Mouse (Mus musculus) hindbrain, postnatal 0 days (tissue): ENCODE results near the gene Letmd1. TPM values are rescaled to one million over a fixed set of nuclear protein-coding genes. Genes with fewer than 3 reads are reported as not detected.
A peak's percentile ranks its signal among the peaks of the same experiment; 100 is the strongest.

Experiments
- ATAC-seq: fragments of 200-750 bp; cut with Nextera tagmentation; 2 replicates; pipeline ENCODE4 v1.8.0; 2017; ENCODE audit warnings: mild to moderate bottlenecking, moderate TSS enrichment, moderate library complexity
- DNase-seq: peaks from one replicate; pipeline ENCODE4 v3.0.0-alpha.2; 2015; ENCODE audit warnings: low spot score
- H3K27ac ChIP-seq: fragments of 300-500 bp; sonication (generic); 2 replicates; pipeline ENCODE4 v1.5.1; 2014; ENCODE audit warnings: mild to moderate bottlenecking
- H3K27me3 ChIP-seq: fragments of 300-500 bp; sonication (generic); 2 replicates; pipeline ENCODE4 v1.6.1; 2014; ENCODE audit warnings: low read length, mixed read lengths; ENCODE audit not compliant: insufficient read depth
- H3K36me3 ChIP-seq: fragments of 300-500 bp; sonication (generic); 2 replicates; pipeline ENCODE4 v1.6.1; 2014; ENCODE audit warnings: low read length, mixed read lengths; ENCODE audit not compliant: insufficient read depth
- H3K4me1 ChIP-seq: fragments of 300-500 bp; sonication (generic); 2 replicates; pipeline ENCODE4 v1.6.1; 2014; ENCODE audit warnings: antibody characterized with exemption, low read length, mixed read lengths; ENCODE audit not compliant: insufficient read depth
- H3K4me2 ChIP-seq: fragments of 300-500 bp; sonication (generic); 2 replicates; pipeline ENCODE4 v1.6.1; 2014; ENCODE audit warnings: low read depth, mild to moderate bottlenecking, low read length, moderate library complexity, mixed read lengths
- H3K4me3 ChIP-seq: fragments of 300-500 bp; sonication (generic); 2 replicates; pipeline ENCODE4 v1.5.1; 2014; ENCODE audit warnings: low read length
- H3K9ac ChIP-seq: fragments of 300-500 bp; sonication (generic); replicated peaks from 2 replicates; pipeline ENCODE4 v1.6.1; 2014; ENCODE audit warnings: mild to moderate bottlenecking, low read length, moderate library complexity, mixed read lengths
- H3K9me3 ChIP-seq: fragments of 300-500 bp; sonication (generic); 2 replicates; pipeline ENCODE4 v1.6.1; 2016; ENCODE audit warnings: low read length, mixed read lengths
- CTCF ChIP-seq: IDR thresholded peaks from 2 replicates; pipeline ENCODE4 v1.5.1; 2016; ENCODE audit warnings: antibody characterized with exemption, control low read depth, low read depth
- WGBS: fragments of 180-500 bp; shearing (Covaris S2); extraction: QIAGEN DNeasy Blood & Tissue Kit; methylation state at CpG from one replicate; pipeline ENCODE4 v1.1.7; 2014; 5-methylcytosine and 5-hydroxymethylcytosine counted together
- polyA plus RNA-seq: library from polyadenylated mRNA; unstranded; fragments of >200 nt; fragmentation: Nextera tagmentation; extraction: Ambion mirVana; gene quantifications from 2 replicates; pipeline ENCODE4 v1.2.1, GENCODE M21; 2015
- total RNA-seq: library from RNA; depleted of rRNA; stranded (reverse); fragments of >200 nt; gene quantifications from 2 replicates; pipeline ENCODE4 v1.2.3, GENCODE M21; 2014

The Letmd1 gene
- total and polyA plus RNA-seq, 2 experiments from 2014 or later: 44.7 to 79.5 TPM

DNA sequence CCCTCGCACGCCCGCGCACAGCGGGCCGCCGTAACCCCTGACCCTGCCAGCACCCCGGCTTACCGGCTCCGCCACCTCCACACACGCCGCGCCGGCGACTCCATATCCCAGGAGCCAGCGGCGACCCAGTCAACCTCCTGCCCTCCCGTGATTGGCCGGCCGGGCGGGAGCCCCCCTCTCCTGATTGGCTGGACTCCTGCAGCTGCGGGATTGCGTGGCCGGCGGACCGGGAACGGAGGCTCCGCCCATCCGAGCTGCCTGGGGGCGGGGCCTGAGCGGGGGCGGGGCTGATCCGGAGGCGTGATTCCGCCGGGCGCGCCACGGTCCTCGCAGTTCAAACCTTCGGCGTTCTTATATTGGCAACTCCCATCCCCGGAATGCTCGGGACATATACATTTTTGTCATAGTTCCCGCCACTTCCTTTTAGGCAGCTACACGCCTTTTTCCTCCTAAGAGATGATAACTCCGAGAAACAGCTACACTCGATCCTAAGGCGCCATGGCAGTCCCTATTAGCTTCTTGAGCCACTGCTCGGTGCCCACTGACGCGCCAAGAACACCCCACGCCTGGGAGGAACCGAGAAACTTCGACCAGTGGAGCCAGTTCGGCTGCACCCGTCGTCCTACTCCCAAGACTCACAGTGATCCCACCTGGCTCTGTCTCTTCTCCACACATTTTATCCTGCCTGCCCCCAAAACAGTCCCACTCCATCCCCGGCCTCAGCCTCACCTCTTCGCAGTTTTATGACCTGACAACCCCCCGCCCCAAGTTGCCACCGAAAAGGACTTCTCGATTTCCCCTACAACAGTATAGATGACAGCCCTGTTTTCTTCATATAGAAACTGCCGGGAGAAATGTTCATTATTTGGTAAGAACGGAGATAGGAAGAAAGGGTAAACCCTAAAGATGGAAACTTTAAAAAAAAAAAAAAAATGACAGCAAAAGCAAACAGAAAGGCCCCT, 45.6 kb upstream of the Letmd1 start:
- Histone ChIP-seq H3K9ac (peak overlapping the region; percentile 91), H3K4me3 (peak overlapping the region; percentile 90), H3K27ac (peak overlapping the region; percentile 54), H3K4me1 (peaks cover 17% of the 10 kb centered on the region; the same call in 1 of the 2 replicates), H3K9me3 (no peaks in the 10 kb centered on the region), H3K36me3 (no peaks in the 10 kb centered on the region), H3K27me3 (no peaks in the 10 kb centered on the region), H3K4me2 (peak overlapping the region; percentile 97)
- DNase-seq (peak; percentile 96), ATAC-seq (peak; percentile 98)
- WGBS: 2% methylated on average over 65 of the region's 65 CpGs
- TF ChIP-seq CTCF: no peak

- peak overlapping the region; percentile 97 for H3K4me2 ChIP-seq
- no peaks in the 10 kb centered on the region for H3K9me3 ChIP-seq
- 2% methylated on average over 14 of the region's 14 CpGs for WGBS
- H3K36me3 ChIP-seq: no peaks in the 10 kb centered on the region
- TF ChIP-seq CTCF: no peak
- peak; percentile 33 for DNase-seq
- no peak for ATAC-seq
- H3K27me3 ChIP-seq: no peaks in the 10 kb centered on the region
- H3K4me3 ChIP-seq: peak overlapping the region; percentile 90
- H3K27ac ChIP-seq: no peak overlapping the region
- peak overlapping the region; percentile 91; the same call in 1 of the 2 replicates for H3K9ac ChIP-seq
- peaks cover 17% of the 10 kb centered on the region; the same call in 1 of the 2 replicates for H3K4me1 ChIP-seq
These were observed 44.9 kb upstream of the Letmd1 start for GRCm38 (mm10) chr15:100423916-100424315.

DNA sequence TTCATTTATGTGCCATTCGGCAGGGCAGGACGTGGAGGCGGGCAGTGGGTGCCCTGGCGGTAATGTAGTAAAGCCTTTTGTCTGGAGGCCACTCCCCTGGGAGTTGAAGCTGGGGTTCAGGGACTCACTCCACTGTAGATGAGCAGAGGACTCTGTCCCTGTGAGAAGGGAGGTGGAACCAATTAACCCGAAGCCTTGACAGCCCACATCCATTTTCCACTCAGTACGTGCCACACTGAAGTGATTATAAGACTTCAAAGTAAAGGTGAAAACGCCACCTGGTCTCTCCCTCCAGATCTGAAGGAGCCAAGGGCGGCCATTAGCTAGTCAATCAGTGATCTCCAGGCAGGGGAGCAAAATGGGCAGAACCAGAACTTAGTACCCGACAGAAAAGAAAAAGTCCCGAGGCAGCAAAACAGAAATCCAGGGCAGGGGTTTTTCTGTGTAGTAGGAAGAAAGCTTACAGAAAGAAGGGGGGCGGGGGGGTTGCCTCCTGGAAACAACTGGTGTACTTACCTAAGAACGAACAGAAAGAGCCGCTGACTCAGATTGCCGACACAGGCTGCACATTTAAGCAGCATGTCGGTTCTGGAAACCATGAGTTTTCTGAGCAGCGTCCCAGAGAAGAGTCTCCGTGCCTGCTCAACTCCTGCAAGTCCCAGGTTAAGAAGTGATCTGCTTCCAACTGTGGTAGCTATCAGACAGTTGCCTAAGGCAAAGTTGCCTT, 44.3 kb upstream of the Letmd1 start, which contains the start of gene Slc11a2:
Gene Slc11a2 (minus strand): TSS at position 677 of the 727 bp plus-strand sequence.
- ATAC-seq: no peak
- no peaks in the 10 kb centered on the region for H3K9me3 ChIP-seq
- no peak within 1 kb of the TSS for H3K9ac ChIP-seq
- no peak for DNase-seq
- H3K4me2 ChIP-seq: peak within 1 kb of the TSS; percentile 97
- 27% methylated on average over 17 of the region's 17 CpGs for WGBS
- H3K27ac ChIP-seq: no peak within 1 kb of the TSS
- no peaks in the 10 kb centered on the region for H3K36me3 ChIP-seq
- H3K4me3 ChIP-seq: peak within 1 kb of the TSS; percentile 90
- no peaks in the 10 kb centered on the region for H3K27me3 ChIP-seq
- peaks cover 13% of the 10 kb centered on the region; the same call in 1 of the 2 replicates for H3K4me1 ChIP-seq
- no peak for TF ChIP-seq CTCF

- Histone ChIP-seq H3K9me3 (no peaks in the 10 kb centered on the region), H3K4me1 (peaks cover 9% of the 10 kb centered on the region), H3K9ac (no peak overlapping the region), H3K4me2 (no peak overlapping the region), H3K27ac (no peak overlapping the region), H3K36me3 (no peaks in the 10 kb centered on the region), H3K4me3 (no peak overlapping the region), H3K27me3 (no peaks in the 10 kb centered on the region)
- WGBS: 88% methylated on average over 13 of the region's 13 CpGs
- TF ChIP-seq CTCF: no peak
- ATAC-seq (no peak), DNase-seq (no peak)
These were observed 40.4 kb upstream of the Letmd1 start for GRCm38 (mm10) chr15:100428296-100428905.

GRCm38 (mm10) chr15:100429959-100430565, 38.8 kb upstream of the Letmd1 start:
- ATAC-seq: peak; percentile 94
- peak overlapping the region; percentile 71 for H3K27ac ChIP-seq

DNA sequence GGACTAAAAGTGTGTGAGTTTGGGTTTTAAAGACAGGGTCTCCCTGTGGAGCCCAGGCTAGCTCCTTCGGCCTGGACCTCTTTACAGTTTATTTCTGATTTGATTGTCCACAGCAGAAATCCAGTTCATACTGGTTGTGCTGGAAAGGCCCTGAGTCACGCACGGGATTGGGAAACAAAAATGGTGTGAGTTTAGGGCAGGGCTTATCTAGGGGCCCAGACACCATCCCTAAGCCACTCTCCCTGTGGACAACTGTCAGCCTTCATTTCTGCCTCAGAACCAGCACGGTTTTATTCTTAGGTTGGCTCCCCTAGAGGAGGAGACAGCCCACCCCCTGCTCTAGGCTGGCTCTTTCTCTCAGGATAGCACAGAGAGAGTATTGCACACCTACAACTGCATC, 35.6 kb upstream of the Letmd1 start:
- no peak for ATAC-seq
- Histone ChIP-seq H3K4me3 (no peak overlapping the region), H3K27me3 (no peaks in the 10 kb centered on the region), H3K4me2 (no peak overlapping the region), H3K36me3 (no peaks in the 10 kb centered on the region), H3K4me1 (peaks cover 4% of the 10 kb centered on the region), H3K9me3 (no peaks in the 10 kb centered on the region), H3K27ac (no peak overlapping the region), H3K9ac (no peak overlapping the region)
- no peak for TF ChIP-seq CTCF
- 73% methylated on average over 4 of the region's 4 CpGs for WGBS
- DNase-seq: no peak

More at GRCm38 (mm10) chr15:100429959-100430565, 38.8 kb upstream of the Letmd1 start:
- no peak for TF ChIP-seq CTCF
- no peaks in the 10 kb centered on the region for H3K27me3 ChIP-seq
- H3K4me1 ChIP-seq: peaks cover 4% of the 10 kb centered on the region
- H3K9ac ChIP-seq: no peak overlapping the region
- no peak overlapping the region for H3K4me2 ChIP-seq
- no peak overlapping the region for H3K4me3 ChIP-seq
- 47% methylated on average over 11 of the region's 11 CpGs for WGBS
- H3K9me3 ChIP-seq: no peaks in the 10 kb centered on the region
- DNase-seq: peak; percentile 86
- no peaks in the 10 kb centered on the region for H3K36me3 ChIP-seq
